Mouse (Mus musculus): ENCODE results near the gene Bid. TPM values are rescaled to one million over a fixed set of nuclear protein-coding genes. Genes with fewer than 3 reads are reported as not detected.
"Not testable (repeated sequence)": the region's sequence is repeated elsewhere in the genome, so short reads cannot be mapped to it uniquely, and the experiment has no call there.

The Bid gene
- polyA plus RNA-seq, 1 experiment from 2014 or later: 17.5 TPM

GRCm38 (mm10) chr6:120873874-120874273, 42.8 kb downstream of the Bid start:
- no peak overlapping the region for H3K4me3 ChIP-seq (ENCODE audit: low read depth, low read length)
- no peak overlapping the region for H3K4me2 ChIP-seq (ENCODE audit: low read depth)
- H3K27me3 ChIP-seq (ENCODE audit: control insufficient read depth, insufficient read depth, low read length): no peaks in the 10 kb centered on the region
- H3K4me1 ChIP-seq (ENCODE audit: control insufficient read depth, insufficient read depth, low read length): no peaks in the 10 kb centered on the region
- 87% methylated on average over 9 of the region's 9 CpGs for WGBS
- ATAC-seq (ENCODE audit: insufficient read depth, low FRiP score, low TSS enrichment): no peak
- H3K27ac ChIP-seq (ENCODE audit: low read depth, low read length): no peak overlapping the region
- H3K9ac ChIP-seq (ENCODE audit: low read length): no peak overlapping the region
- DNase-seq (ENCODE audit: low spot score): no peak
- no peaks in the 10 kb centered on the region for H3K9me3 ChIP-seq (ENCODE audit: control insufficient read depth, low read length)
- H3K36me3 ChIP-seq (ENCODE audit: control insufficient read depth, insufficient read depth, low read length): no peaks in the 10 kb centered on the region; the same call in 1 of the 2 replicates

GRCm38 (mm10) chr6:120871286-120871685, 45.4 kb downstream of the Bid start:
- no peak overlapping the region for H3K9ac ChIP-seq (ENCODE audit: low read length)
- WGBS: 96% methylated on average over 2 of the region's 2 CpGs

GRCm38 (mm10) chr6:120868824-120869223, 47.8 kb downstream of the Bid start:
- H3K9me3 ChIP-seq (ENCODE audit: control insufficient read depth, low read length): no peaks in the 10 kb centered on the region
- H3K4me3 ChIP-seq (ENCODE audit: low read depth, low read length): no peak overlapping the region
- no peak overlapping the region for H3K4me2 ChIP-seq (ENCODE audit: low read depth)
- H3K27me3 ChIP-seq (ENCODE audit: control insufficient read depth, insufficient read depth, low read length): no peaks in the 10 kb centered on the region
- 79% methylated on average over 1 of the region's 1 CpGs for WGBS
- DNase-seq (ENCODE audit: low spot score): no peak
- no peak overlapping the region for H3K9ac ChIP-seq (ENCODE audit: low read length)
- ATAC-seq (ENCODE audit: insufficient read depth, low FRiP score, low TSS enrichment): no peak
- no peak overlapping the region for H3K27ac ChIP-seq (ENCODE audit: low read depth, low read length)
- H3K36me3 ChIP-seq (ENCODE audit: control insufficient read depth, insufficient read depth, low read length): no peaks in the 10 kb centered on the region; the same call in 1 of the 2 replicates
- H3K4me1 ChIP-seq (ENCODE audit: control insufficient read depth, insufficient read depth, low read length): no peaks in the 10 kb centered on the region

More at GRCm38 (mm10) chr6:120871286-120871685, 45.4 kb downstream of the Bid start:
- no peaks in the 10 kb centered on the region for H3K27me3 ChIP-seq (ENCODE audit: control insufficient read depth, insufficient read depth, low read length)
- no peak overlapping the region for H3K4me3 ChIP-seq (ENCODE audit: low read depth, low read length)
- no peak overlapping the region for H3K4me2 ChIP-seq (ENCODE audit: low read depth)
- DNase-seq (ENCODE audit: low spot score) (no peak), ATAC-seq (ENCODE audit: insufficient read depth, low FRiP score, low TSS enrichment) (no peak)
- H3K36me3 ChIP-seq (ENCODE audit: control insufficient read depth, insufficient read depth, low read length): no peaks in the 10 kb centered on the region; the same call in 1 of the 2 replicates
- no peak overlapping the region for H3K27ac ChIP-seq (ENCODE audit: low read depth, low read length)
- H3K4me1 ChIP-seq (ENCODE audit: control insufficient read depth, insufficient read depth, low read length): no peaks in the 10 kb centered on the region
- no peaks in the 10 kb centered on the region for H3K9me3 ChIP-seq (ENCODE audit: control insufficient read depth, low read length)

GRCm38 (mm10) chr6:120866051-120866814, 50.4 kb downstream of the Bid start:
- no peaks in the 10 kb centered on the region for H3K4me1 ChIP-seq (ENCODE audit: control insufficient read depth, insufficient read depth, low read length)
- H3K4me3 ChIP-seq (ENCODE audit: low read depth, low read length): no peak overlapping the region
- H3K9me3 ChIP-seq (ENCODE audit: control insufficient read depth, low read length): no peaks in the 10 kb centered on the region
- DNase-seq (ENCODE audit: low spot score) (no peak), ATAC-seq (ENCODE audit: insufficient read depth, low FRiP score, low TSS enrichment) (no peak)
- H3K4me2 ChIP-seq (ENCODE audit: low read depth): no peak overlapping the region
- H3K9ac ChIP-seq (ENCODE audit: low read length): no peak overlapping the region
- H3K27me3 ChIP-seq (ENCODE audit: control insufficient read depth, insufficient read depth, low read length): no peaks in the 10 kb centered on the region
- 91% methylated on average over 9 of the region's 9 CpGs for WGBS
- no peak overlapping the region for H3K27ac ChIP-seq (ENCODE audit: low read depth, low read length)
- H3K36me3 ChIP-seq (ENCODE audit: control insufficient read depth, insufficient read depth, low read length): no peaks in the 10 kb centered on the region; the same call in 1 of the 2 replicates

GRCm38 (mm10) chr6:120860079-120860478, 56.6 kb downstream of the Bid start:
- no peak overlapping the region for H3K4me3 ChIP-seq (ENCODE audit: low read depth, low read length)
- H3K27ac ChIP-seq (ENCODE audit: low read depth, low read length): no peak overlapping the region
- DNase-seq (ENCODE audit: low spot score) (no peak), ATAC-seq (ENCODE audit: insufficient read depth, low FRiP score, low TSS enrichment) (no peak)
- no peak overlapping the region for H3K4me2 ChIP-seq (ENCODE audit: low read depth)
- no peaks in the 10 kb centered on the region for H3K9me3 ChIP-seq (ENCODE audit: control insufficient read depth, low read length)
- WGBS: 96% methylated on average over 3 of the region's 3 CpGs
- H3K4me1 ChIP-seq (ENCODE audit: control insufficient read depth, insufficient read depth, low read length): peaks cover 8% of the 10 kb centered on the region; the same call in 1 of the 2 replicates
- H3K36me3 ChIP-seq (ENCODE audit: control insufficient read depth, insufficient read depth, low read length): peaks cover 3% of the 10 kb centered on the region
- H3K27me3 ChIP-seq (ENCODE audit: control insufficient read depth, insufficient read depth, low read length): no peaks in the 10 kb centered on the region
- no peak overlapping the region for H3K9ac ChIP-seq (ENCODE audit: low read length)

- Histone ChIP-seq H3K9me3 (ENCODE audit: control insufficient read depth, low read length) (no peaks in the 10 kb centered on the region), H3K4me3 (ENCODE audit: low read depth, low read length) (no peak overlapping the region), H3K36me3 (ENCODE audit: control insufficient read depth, insufficient read depth, low read length) (peaks cover 3% of the 10 kb centered on the region), H3K4me1 (ENCODE audit: control insufficient read depth, insufficient read depth, low read length) (peaks cover 8% of the 10 kb centered on the region; the same call in 1 of the 2 replicates), H3K27me3 (ENCODE audit: control insufficient read depth, insufficient read depth, low read length) (no peaks in the 10 kb centered on the region), H3K4me2 (ENCODE audit: low read depth) (no peak overlapping the region), H3K9ac (ENCODE audit: low read length) (0 out of 2 replicates have a peak overlapping the region, but pooled peaks have one; percentile 14), H3K27ac (ENCODE audit: low read depth, low read length) (no peak overlapping the region)
- 54% methylated on average over 8 of the region's 8 CpGs for WGBS
- no peak for ATAC-seq (ENCODE audit: insufficient read depth, low FRiP score, low TSS enrichment)
- DNase-seq (ENCODE audit: low spot score): no peak
Observed at GRCm38 (mm10) chr6:120858217-120858711, 58.4 kb downstream of the Bid start.

GRCm38 (mm10) chr6:120854413-120854812, 62.2 kb downstream of the Bid start:
- Histone ChIP-seq H3K36me3 (ENCODE audit: control insufficient read depth, insufficient read depth, low read length) (no peaks in the 10 kb centered on the region; the same call in 1 of the 2 replicates), H3K9ac (ENCODE audit: low read length) (no peak overlapping the region), H3K27me3 (ENCODE audit: control insufficient read depth, insufficient read depth, low read length) (no peaks in the 10 kb centered on the region), H3K4me3 (ENCODE audit: low read depth, low read length) (no peak overlapping the region), H3K4me2 (ENCODE audit: low read depth) (no peak overlapping the region), H3K9me3 (ENCODE audit: control insufficient read depth, low read length) (no peaks in the 10 kb centered on the region), H3K27ac (ENCODE audit: low read depth, low read length) (no peak overlapping the region), H3K4me1 (ENCODE audit: control insufficient read depth, insufficient read depth, low read length) (peaks cover 8% of the 10 kb centered on the region; the same call in 1 of the 2 replicates)
- 90% methylated on average over 10 of the region's 10 CpGs for WGBS
- DNase-seq (ENCODE audit: low spot score): no peak
- no peak for ATAC-seq (ENCODE audit: insufficient read depth, low FRiP score, low TSS enrichment)

- H3K36me3 ChIP-seq (ENCODE audit: control insufficient read depth, insufficient read depth, low read length); H3K27ac ChIP-seq (ENCODE audit: low read depth, low read length); DNase-seq (ENCODE audit: low spot score); H3K4me1 ChIP-seq (ENCODE audit: control insufficient read depth, insufficient read depth, low read length); H3K27me3 ChIP-seq (ENCODE audit: control insufficient read depth, insufficient read depth, low read length); H3K9ac ChIP-seq (ENCODE audit: low read length); H3K9me3 ChIP-seq (ENCODE audit: control insufficient read depth, low read length); ATAC-seq (ENCODE audit: insufficient read depth, low FRiP score, low TSS enrichment); H3K4me3 ChIP-seq (ENCODE audit: low read depth, low read length); H3K4me2 ChIP-seq (ENCODE audit: low read depth): not testable (repeated sequence)
Observed at GRCm38 (mm10) chr6:120850720-120851119, 65.9 kb downstream of the Bid start.

Data from neural tube, embryonic 11.5 days (tissue).